8 mouse cellular contexts compared by ENCODE assay signal in genomic region chr17:23546702-23547505, GRCm38 (mm10). TPM values are rescaled to one million over a fixed set of nuclear protein-coding genes. Genes with fewer than 3 reads are reported as not detected.
DNase-seq lines count a peak whose midpoint lies in the region; ATAC-seq lines count a peak whose summit lies in the region.

No protein-coding gene starts in this region.

- 2% methylated on average over 42 of the region's 42 CpGs for WGBS in forebrain, embryonic 12.5 days
- WGBS in heart, embryonic 16.5 days = under 1% methylated on average over 42 of the region's 42 CpGs
- under 1% methylated on average over 42 of the region's 42 CpGs for WGBS in liver, embryonic 13.5 days (ENCODE audit: insufficient replicate concordance)

- peak; percentile 53 for ATAC-seq in CD4-positive, CD25-positive, alpha-beta regulatory T cell, adult 4 months
- peak; percentile 24 for ATAC-seq in forebrain, embryonic 12.5 days (ENCODE audit: low FRiP score)
- peak; percentile 40 for ATAC-seq in heart, embryonic 16.5 days (replicated peaks; ENCODE audit: extremely low read depth, insufficient read depth, low FRiP score)
- peak; percentile 43 for ATAC-seq in liver, embryonic 13.5 days (ENCODE audit: low read depth)

- H3K4me3 ChIP-seq in forebrain, embryonic 12.5 days (replicated peaks) = peak overlapping the region; percentile 67
- peak overlapping the region; percentile 56 for H3K4me3 ChIP-seq in heart, embryonic 16.5 days (ENCODE audit: low read length)
- peak overlapping the region; percentile 76 for H3K4me3 ChIP-seq in liver, embryonic 13.5 days (replicated peaks)

- no peaks in the 10 kb centered on the region for H3K36me3 ChIP-seq in forebrain, embryonic 12.5 days (replicated peaks)
- H3K36me3 ChIP-seq in heart, embryonic 16.5 days (ENCODE audit: control insufficient read depth, insufficient read depth) = no peaks in the 10 kb centered on the region
- H3K36me3 ChIP-seq in liver, embryonic 13.5 days = no peaks in the 10 kb centered on the region

- H3K27me3 ChIP-seq in forebrain, embryonic 12.5 days = peaks cover 5% of the 10 kb centered on the region; the same call in 1 of the 2 replicates
- no peaks in the 10 kb centered on the region for H3K27me3 ChIP-seq in heart, embryonic 16.5 days (ENCODE audit: control insufficient read depth, insufficient read depth, low read length)
- H3K27me3 ChIP-seq in liver, embryonic 13.5 days = peaks cover 1% of the 10 kb centered on the region

- H3K9ac ChIP-seq in forebrain, embryonic 12.5 days = peak overlapping the region; percentile 61
- peak overlapping the region; percentile 68 for H3K9ac ChIP-seq in heart, embryonic 16.5 days (ENCODE audit: low read length)
- peak overlapping the region; percentile 83 for H3K9ac ChIP-seq in liver, embryonic 13.5 days

- H3K4me1 ChIP-seq in forebrain, embryonic 12.5 days = peaks cover 21% of the 10 kb centered on the region
- H3K4me1 ChIP-seq in heart, embryonic 16.5 days (ENCODE audit: control insufficient read depth, insufficient read depth, low read length) = peaks cover 14% of the 10 kb centered on the region
- peaks cover 55% of the 10 kb centered on the region for H3K4me1 ChIP-seq in liver, embryonic 13.5 days (replicated peaks)

- 0 out of 2 replicates have a peak overlapping the region, but pooled peaks have one; percentile 59 for H3K27ac ChIP-seq in forebrain, embryonic 12.5 days
- H3K27ac ChIP-seq in heart, embryonic 16.5 days (ENCODE audit: low read length) = peak overlapping the region; percentile 73
- H3K27ac ChIP-seq in liver, embryonic 13.5 days = peak overlapping the region; percentile 73

- DNase-seq in c-Kit-negative CD71-positive TER-119-positive erythroid progenitor cells, embryonic 14.5 days (ENCODE audit: low read depth, low spot score) = peak; percentile 82
- peak; percentile 83 to 91 for DNase-seq in kidney, postnatal 25 days
- peak; percentile 78 for DNase-seq in liver, embryonic 13.5 days
- DNase-seq in naive thymus-derived CD4-positive, alpha-beta T cell, adult 2 months (ENCODE audit: low read depth) = peak; percentile 94
- DNase-seq in spleen, postnatal 4 days (ENCODE audit: low spot score in 2 of 2) = peak; percentile 79 to 89

- peak overlapping the region; percentile 54 for H3K4me2 ChIP-seq in forebrain, embryonic 12.5 days
- H3K4me2 ChIP-seq in heart, embryonic 16.5 days (ENCODE audit: low read depth, low read length) = peak overlapping the region; percentile 52
- H3K4me2 ChIP-seq in liver, embryonic 13.5 days = peak overlapping the region; percentile 71

- H3K9me3 ChIP-seq in forebrain, embryonic 12.5 days = no peaks in the 10 kb centered on the region
- no peaks in the 10 kb centered on the region for H3K9me3 ChIP-seq in heart, embryonic 16.5 days (replicated peaks; ENCODE audit: control insufficient read depth, low read length)
- H3K9me3 ChIP-seq in liver, embryonic 13.5 days (replicated peaks) = no peaks in the 10 kb centered on the region

RNA-seq across cellular contexts. Expression of gene Zfp213, which starts 17.1 kb away (rescaled TPM):
- 1 to 10 TPM; 3.4 to 4.3 TPM for polyA plus RNA-seq in CD4-positive, CD25-positive, alpha-beta regulatory T cell, adult 4 months (2017; shearing (Covaris generic))
- 22.7 and 23.7 TPM in 2 replicates for polyA plus RNA-seq in forebrain, embryonic 12.5 days (2016; fragmentation: Nextera tagmentation; extraction: Ambion mirVana)
- polyA plus RNA-seq in heart, embryonic 16.5 days (2015; fragmentation: Nextera tagmentation; extraction: Ambion mirVana) = 12.9 and 14.5 TPM in 2 replicates
- polyA plus RNA-seq in liver, embryonic 13.5 days (2015; fragmentation: Nextera tagmentation; extraction: Ambion mirVana) = 5.5 and 6.5 TPM in 2 replicates

RNA-seq across cellular contexts. Expression of gene Zfp13, which starts 52.4 kb away (rescaled TPM):
- under 1 TPM in 1 of 2 experiments, not detected in 1; 0.38 TPM for polyA plus RNA-seq in CD4-positive, CD25-positive, alpha-beta regulatory T cell, adult 4 months (2017; shearing (Covaris generic))
- polyA plus RNA-seq in forebrain, embryonic 12.5 days (2016; fragmentation: Nextera tagmentation; extraction: Ambion mirVana) = 22.1 and 22.6 TPM in 2 replicates
- 7.3 and 8.5 TPM in 2 replicates for polyA plus RNA-seq in heart, embryonic 16.5 days (2015; fragmentation: Nextera tagmentation; extraction: Ambion mirVana)
- 1.2 and 1.6 TPM in 2 replicates for polyA plus RNA-seq in liver, embryonic 13.5 days (2015; fragmentation: Nextera tagmentation; extraction: Ambion mirVana)

RNA-seq across cellular contexts. Expression of gene Zscan10, which starts 53.8 kb away (rescaled TPM):
- 1 to 10 TPM; 2.2 to 2.9 TPM for polyA plus RNA-seq in CD4-positive, CD25-positive, alpha-beta regulatory T cell, adult 4 months (2017; shearing (Covaris generic))
- 0.17 TPM in 1 of 2 replicates, not detected in the other for polyA plus RNA-seq in forebrain, embryonic 12.5 days (2016; fragmentation: Nextera tagmentation; extraction: Ambion mirVana)
- not detected in 2 replicates for polyA plus RNA-seq in heart, embryonic 16.5 days (2015; fragmentation: Nextera tagmentation; extraction: Ambion mirVana)
- not detected in 2 replicates for polyA plus RNA-seq in liver, embryonic 13.5 days (2015; fragmentation: Nextera tagmentation; extraction: Ambion mirVana)

Comparison
In these comparisons a context has a peak if more than half of its experiments do, and no peak if none do; other contexts are left out.
1. Peak in every context shown above with its lines: DNase-seq, ATAC-seq, H3K4me3 ChIP-seq and H3K27ac ChIP-seq.